Mouse (Mus musculus) lung, adult 2 months (tissue): ENCODE data around the gene Nefh.

Experiments
- CTCF ChIP-seq: fragments of 200-500 bp; IDR thresholded peaks from 2 replicates; pipeline ENCODE4 v1.5.1; 2011; ENCODE audit warnings: mild to moderate bottlenecking, low read length, control low read depth; ENCODE audit not compliant: insufficient read depth
- POLR2A ChIP-seq: fragments of 200-500 bp; IDR thresholded peaks from 2 replicates; pipeline ENCODE4 v1.6.1; 2011; ENCODE audit warnings: low read depth, mild to moderate bottlenecking, control low read depth, low read length, borderline replicate concordance; ENCODE audit errors: extremely low read depth

DNA sequence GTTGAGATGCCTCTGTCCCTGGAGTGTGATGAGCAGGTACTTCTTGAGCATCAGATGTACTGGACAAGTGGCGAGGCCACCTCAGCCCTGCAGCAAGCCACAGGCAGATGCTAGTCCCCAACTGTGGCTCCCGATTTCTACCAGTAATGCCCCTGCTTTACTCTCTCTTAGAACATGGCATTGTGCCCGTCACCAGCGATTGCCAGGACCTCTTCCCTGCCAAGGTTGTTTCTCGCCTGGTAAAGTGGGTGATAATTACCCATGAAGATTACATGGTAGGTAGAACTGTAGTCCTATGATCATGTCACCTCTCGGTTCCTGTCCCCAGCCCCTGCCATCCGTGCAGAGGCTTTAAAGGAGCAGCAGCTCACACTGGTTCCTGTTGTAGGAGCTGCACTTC, 26.1 kb downstream of the Nefh start:
- TF ChIP-seq POLR2A (no peak), CTCF (no peak)
